Mouse (Mus musculus) skeletal muscle tissue, adult 2 months (tissue): ENCODE data around the gene Gm4707.
"Not testable (repeated sequence)": the region's sequence is repeated elsewhere in the genome, so short reads cannot be mapped to it uniquely, and the experiment has no call there.

Source experiments
- DNase-seq: peaks from one replicate; pipeline ENCODE4 v3.0.0-alpha.2; 2012; ENCODE audit warnings: low read depth, low spot score

Gm4707 gene

GRCm38 (mm10) chr17:71459818-71460217 lies at the start of gene Gm4707:
Gm4707 (minus strand) TSS chr17:71459918.
- no peak for DNase-seq

GRCm38 (mm10) chr17:71506832-71507231 lies 47.1 kb upstream of the Gm4707 start:
- DNase-seq: no peak

- no peak for DNase-seq
Observed at GRCm38 (mm10) chr17:71495784-71496183, 36.1 kb upstream of the Gm4707 start.

GRCm38 (mm10) chr17:71491332-71491686 lies 31.6 kb upstream of the Gm4707 start:
- DNase-seq: no peak

- DNase-seq: no peak
Observed at GRCm38 (mm10) chr17:71490666-71491331, 31.1 kb upstream of the Gm4707 start.

- no peak for DNase-seq
Observed at GRCm38 (mm10) chr17:71489703-71490461, 30.2 kb upstream of the Gm4707 start.

GRCm38 (mm10) chr17:71486231-71486851 lies 26.6 kb upstream of the Gm4707 start:
- peak; percentile 29 for DNase-seq

- peak; percentile 24 for DNase-seq
Observed at GRCm38 (mm10) chr17:71485791-71486230, 26.1 kb upstream of the Gm4707 start.

- DNase-seq: no peak
Observed at GRCm38 (mm10) chr17:71484711-71485110, 25.0 kb upstream of the Gm4707 start.

- DNase-seq: no peak
Observed at GRCm38 (mm10) chr17:71483418-71484060, 23.8 kb upstream of the Gm4707 start.

- peak; percentile 34 for DNase-seq
Observed at GRCm38 (mm10) chr17:71479381-71479901, 19.7 kb upstream of the Gm4707 start.

- DNase-seq: no peak
Observed at GRCm38 (mm10) chr17:71477481-71477880, 17.8 kb upstream of the Gm4707 start.

- DNase-seq: no peak
Observed at GRCm38 (mm10) chr17:71476346-71477020, 16.8 kb upstream of the Gm4707 start.

GRCm38 (mm10) chr17:71475705-71476089 lies 16.0 kb upstream of the Gm4707 start:
- DNase-seq: peak; percentile 33

- DNase-seq: peak; percentile 91
Observed at GRCm38 (mm10) chr17:71474762-71475704, 15.3 kb upstream of the Gm4707 start, which contains the start of gene Smchd1. Smchd1 (minus strand) TSS chr17:71475343.

GRCm38 (mm10) chr17:71474128-71474527 lies 14.4 kb upstream of the Gm4707 start:
- no peak for DNase-seq

- no peak for DNase-seq
Observed at GRCm38 (mm10) chr17:71471261-71471660, 11.5 kb upstream of the Gm4707 start.

- DNase-seq: no peak
Observed at GRCm38 (mm10) chr17:71460312-71460711, 594 bp upstream of the Gm4707 start.

GRCm38 (mm10) chr17:71457361-71457760 lies 2.4 kb downstream of the Gm4707 start:
- DNase-seq: not testable (repeated sequence)

- no peak for DNase-seq
Observed at GRCm38 (mm10) chr17:71445191-71445590, 14.5 kb downstream of the Gm4707 start.
